Mouse (Mus musculus) myocyte (in vitro differentiated cells): ENCODE data around the gene Fam198b.

ENCODE experiments used
- CEBPB ChIP-seq: IDR thresholded peaks from 2 replicates; pipeline ENCODE4 v1.6.1; 2011; ENCODE audit warnings: mild to moderate bottlenecking, moderate library complexity; ENCODE audit not compliant: poor library complexity, insufficient read depth, severe bottlenecking
- E2F4 ChIP-seq: IDR thresholded peaks from one replicate; pipeline ENCODE4 v1.6.1; 2011; ENCODE audit warnings: mild to moderate bottlenecking, control low read depth, moderate library complexity; ENCODE audit not compliant: insufficient read depth
- MAX ChIP-seq: IDR thresholded peaks from one replicate; pipeline ENCODE4 v1.6.1; 2011; ENCODE audit warnings: low read depth, mild to moderate bottlenecking, control low read depth
- MYOD1 ChIP-seq, 3 experiments: IDR thresholded peaks; one replicate each; pipeline ENCODE4 v1.6.1; 2011; ENCODE audit warnings: control low read depth in 2 of 3, low read depth in 2 of 3, mild to moderate bottlenecking in 2 of 3, moderate library complexity in 1 of 3; ENCODE audit not compliant: insufficient read length in 2 of 3, control insufficient read depth in 1 of 3
- MYOG ChIP-seq, 3 experiments: IDR thresholded peaks; one replicate each; pipeline ENCODE4 v1.6.1; 2011; ENCODE audit warnings: control low read depth in 2 of 3, low read depth in 2 of 3, mild to moderate bottlenecking in 2 of 3; ENCODE audit not compliant: insufficient read length in 2 of 3, control insufficient read depth in 1 of 3, insufficient read depth in 1 of 3
- POLR2A ChIP-seq: IDR thresholded peaks from one replicate; pipeline ENCODE4 v1.6.1; 2011; ENCODE audit warnings: low read depth, mild to moderate bottlenecking, control low read depth, moderate library complexity; ENCODE audit not compliant: insufficient read length
- POLR2AphosphoS2 ChIP-seq: IDR thresholded peaks from one replicate; pipeline ENCODE4 v1.6.1; 2011; ENCODE audit warnings: low read depth, control low read depth; ENCODE audit not compliant: insufficient read length
- REST ChIP-seq: IDR thresholded peaks from one replicate; pipeline ENCODE4 v1.6.1; 2011; ENCODE audit warnings: mild to moderate bottlenecking, control low read depth, moderate library complexity; ENCODE audit not compliant: insufficient read depth, insufficient read length
- SRF ChIP-seq: IDR thresholded peaks from one replicate; pipeline ENCODE4 v1.6.1; 2011; ENCODE audit warnings: low read depth; ENCODE audit not compliant: control insufficient read depth, insufficient read length
- TCF12 ChIP-seq: IDR thresholded peaks from one replicate; pipeline ENCODE4 v1.6.1; 2011; ENCODE audit warnings: mild to moderate bottlenecking, control low read depth; ENCODE audit not compliant: poor library complexity, insufficient read depth, severe bottlenecking
- USF1 ChIP-seq: IDR thresholded peaks from one replicate; pipeline ENCODE4 v1.6.1; 2011; ENCODE audit warnings: low read depth, mild to moderate bottlenecking, control low read depth, moderate library complexity

DNA sequence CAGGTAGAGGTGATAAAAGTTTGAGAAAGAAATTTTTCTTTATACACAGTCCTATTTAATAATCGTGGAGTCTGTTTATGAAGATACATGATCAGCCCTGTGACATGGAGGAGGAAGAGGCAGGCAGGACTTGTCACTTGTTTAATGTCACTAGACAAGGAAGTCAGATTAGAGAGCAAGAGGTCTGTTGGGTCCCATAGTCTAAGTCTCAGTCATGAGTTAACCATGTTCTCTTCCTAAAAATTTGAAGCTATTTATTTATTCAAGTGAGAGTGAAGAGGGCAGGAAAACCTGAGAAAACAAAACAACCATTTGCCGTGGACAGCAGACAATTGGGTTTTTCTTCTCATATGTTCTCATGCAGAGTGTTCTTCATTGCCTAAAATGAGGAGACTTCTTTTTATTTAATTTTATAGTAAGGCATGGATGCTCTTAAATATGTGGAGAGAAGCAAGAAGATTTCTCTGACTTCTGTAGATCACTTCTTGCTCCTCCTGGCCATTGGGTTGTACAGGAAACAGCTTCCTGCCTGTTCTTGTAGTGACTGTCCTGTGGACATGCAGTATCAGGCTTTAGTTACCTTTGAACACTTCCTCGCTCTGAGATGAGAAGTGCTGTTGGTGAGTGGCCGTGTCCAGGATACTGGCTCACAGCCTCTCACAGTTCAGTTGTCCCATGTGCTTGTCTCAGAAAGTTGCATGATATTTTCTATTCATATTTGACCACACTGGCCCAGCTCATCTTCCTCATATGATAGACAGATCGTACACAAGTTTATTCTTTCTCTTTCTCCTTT, 22.1 kb downstream of the Fam198b start:
- TF ChIP-seq POLR2A = no peak
- no peak for TF ChIP-seq POLR2AphosphoS2
- TF ChIP-seq MYOG (IDR thresholded peaks at IDR 0.05; ENCODE audit: control insufficient read depth in 1 of 3, insufficient read depth in 1 of 3, insufficient read length in 2 of 3, low read depth in 2 of 3) = no peak
- no peak for TF ChIP-seq MYOD1 (IDR thresholded peaks at IDR 0.05; ENCODE audit: control insufficient read depth in 1 of 3, insufficient read length in 2 of 3, low read depth in 2 of 3)
- no peak for TF ChIP-seq USF1
- no peak for TF ChIP-seq MAX
- no peak for TF ChIP-seq E2F4
- no peak for TF ChIP-seq REST
- TF ChIP-seq SRF = no peak
- TF ChIP-seq CEBPB = no peak
- no peak for TF ChIP-seq TCF12
